Mouse (Mus musculus) olfactory bulb, adult 2 months (tissue): ENCODE measurements around the gene Gm10972.

Experiments
- CTCF ChIP-seq: fragments of 200-500 bp; IDR thresholded peaks from 2 replicates; pipeline ENCODE4 v1.5.1; 2012; ENCODE audit warnings: low read depth, mild to moderate bottlenecking, low read length, moderate library complexity; ENCODE audit not compliant: insufficient read depth
- POLR2A ChIP-seq: fragments of 200-500 bp; IDR thresholded peaks from 2 replicates; pipeline ENCODE4 v1.6.1; 2012; ENCODE audit warnings: mild to moderate bottlenecking, low read depth, low read length, moderate library complexity; ENCODE audit not compliant: insufficient read depth

- no peak for TF ChIP-seq POLR2A
- no peak for TF ChIP-seq CTCF
Observed at GRCm38 (mm10) chr3:94628712-94629111, 14.2 kb upstream of the Gm10972 start.
